Mouse (Mus musculus): ENCODE results near the gene Lsm10. TPM values are rescaled to one million over a fixed set of nuclear protein-coding genes. Genes with fewer than 3 reads are reported as not detected.

Lsm10 gene
- total RNA-seq (2021), result 10 to 100 TPM; 15.6 TPM
- long read RNA-seq, transcript Lsm10-201 (2 exons, 943 nt), result major isoform, 17 of 24 reads
- long read RNA-seq, partial matches to known transcripts, result 0 of 24 reads
- long read RNA-seq, other reads (novel, unspliced or antisense), result 4 of 24 reads

DNA sequence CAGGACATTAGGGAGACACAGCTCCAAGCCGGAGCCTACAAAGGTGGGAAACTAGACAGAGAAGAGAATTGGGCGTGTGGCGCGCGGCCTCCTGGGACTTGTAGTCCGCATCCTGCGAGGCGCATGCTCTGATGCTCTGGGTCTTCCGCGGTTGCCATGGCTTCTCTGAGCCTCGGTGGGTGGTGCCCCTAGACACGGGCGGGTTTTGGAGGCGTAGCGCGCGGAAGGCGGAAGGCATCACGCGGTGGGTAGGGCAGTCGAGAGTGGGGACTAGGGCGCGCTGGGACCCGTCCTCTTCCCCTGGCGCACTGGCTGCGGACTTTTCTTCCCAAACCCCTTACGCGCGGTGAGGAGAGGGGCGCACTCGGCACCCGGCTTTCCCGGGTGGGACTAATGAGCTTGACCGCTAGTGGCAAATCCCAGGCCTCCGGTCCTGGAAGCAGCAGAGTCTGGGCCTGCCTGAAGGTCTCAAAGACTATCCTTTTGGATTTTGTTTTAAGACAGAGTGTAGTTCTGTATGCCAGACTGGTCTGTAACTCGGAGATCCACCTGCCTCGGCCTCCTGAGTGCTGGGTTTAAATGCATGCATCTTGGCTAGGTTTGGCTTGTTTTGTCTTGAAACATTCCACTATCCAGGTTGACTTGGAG lies at the start of gene Lsm10:
TSS of gene Lsm10 (plus strand) at position 160 of the 648 bp plus-strand sequence.
- DNase-seq (ENCODE audit: low spot score in 2 of 2), result peak; percentile 90 to 95

- DNase-seq (ENCODE audit: low spot score in 2 of 2), result peak; percentile 78 to 89
Measured at GRCm38 (mm10) chr4:126046851-126047585, 49.4 kb upstream of the Lsm10 start, which contains the start of gene Mrps15. Mrps15 (plus strand) TSS chr4:126046925.

GRCm38 (mm10) chr4:126051617-126052016 lies 44.8 kb upstream of the Lsm10 start:
- peak; percentile 51 to 63 for DNase-seq (ENCODE audit: low spot score in 2 of 2)

- no peak for DNase-seq (ENCODE audit: low spot score in 2 of 2)
Measured at GRCm38 (mm10) chr4:126057207-126058133, 39.0 kb upstream of the Lsm10 start.

DNA sequence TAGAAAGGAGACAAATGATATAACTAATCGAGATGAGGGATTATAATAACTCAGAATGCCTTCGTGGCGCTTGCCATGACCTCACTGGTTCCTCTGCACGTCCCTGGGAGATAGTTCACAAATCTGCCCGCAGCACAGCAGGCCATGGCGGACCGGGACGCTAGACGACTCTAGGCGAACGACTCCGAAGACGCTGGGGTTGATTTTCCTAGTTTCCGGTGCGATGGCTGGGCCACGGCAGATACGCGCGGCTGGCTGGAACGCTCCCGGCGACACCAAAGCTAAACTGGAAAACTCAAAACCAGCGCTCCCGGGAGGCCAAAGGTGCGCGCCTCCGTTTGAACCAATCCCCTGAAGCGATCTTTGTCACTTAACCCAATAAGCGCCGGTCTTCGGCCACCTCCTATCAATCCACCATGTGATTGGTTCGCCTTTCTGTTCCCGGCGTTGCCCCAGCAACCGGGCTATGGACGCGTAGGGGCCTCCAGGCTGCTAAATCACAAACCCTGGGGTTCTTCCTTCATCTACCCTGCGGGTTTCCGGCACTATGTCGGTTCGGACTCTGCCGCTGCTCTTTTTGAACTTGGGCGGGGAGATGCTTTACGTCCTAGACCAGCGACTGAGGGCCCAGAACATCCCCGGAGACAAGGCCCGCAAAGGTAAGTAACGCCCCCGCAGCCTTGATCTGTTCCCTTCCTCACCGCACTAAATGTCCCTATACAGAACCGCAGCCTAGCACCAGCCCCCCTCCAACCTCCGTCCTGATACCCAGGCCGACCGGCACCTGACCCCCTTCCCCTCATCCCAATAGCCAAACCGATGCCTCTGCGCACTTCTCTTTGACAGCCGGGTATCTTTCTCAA lies 38.1 kb upstream of the Lsm10 start, which contains the start of gene Oscp1:
TSS of gene Oscp1 (plus strand) at position 432 of the 863 bp plus-strand sequence.
- peak; percentile 90 to 92 for DNase-seq (ENCODE audit: low spot score in 2 of 2)

- peak; percentile 34 to 36 for DNase-seq (ENCODE audit: low spot score in 2 of 2)
Measured at GRCm38 (mm10) chr4:126058997-126059362, 37.4 kb upstream of the Lsm10 start.

DNA sequence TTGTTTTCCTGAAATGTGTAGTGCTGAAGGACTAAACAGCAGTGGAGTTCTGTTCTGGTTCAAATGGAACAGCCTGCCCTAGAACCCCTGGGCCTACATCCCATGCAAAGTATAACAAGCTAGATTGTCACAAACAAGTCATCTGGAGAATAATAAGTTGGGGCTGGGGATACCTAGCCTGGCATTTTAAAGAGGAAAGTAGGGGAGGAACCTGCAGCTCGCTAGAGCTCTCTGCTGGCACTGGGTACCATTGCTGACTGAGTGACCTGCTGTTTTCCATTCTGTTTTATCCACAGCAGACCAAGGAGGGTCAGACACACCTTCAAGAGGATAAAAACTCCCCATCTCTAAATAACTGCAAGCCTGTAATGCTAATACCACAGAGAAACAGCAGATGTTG lies 33.6 kb upstream of the Lsm10 start:
- DNase-seq (ENCODE audit: low spot score in 2 of 2), result peak; percentile 29 to 47

GRCm38 (mm10) chr4:126065241-126065640 lies 31.2 kb upstream of the Lsm10 start:
- peak; percentile 34 to 45 for DNase-seq (ENCODE audit: low spot score in 2 of 2)

DNA sequence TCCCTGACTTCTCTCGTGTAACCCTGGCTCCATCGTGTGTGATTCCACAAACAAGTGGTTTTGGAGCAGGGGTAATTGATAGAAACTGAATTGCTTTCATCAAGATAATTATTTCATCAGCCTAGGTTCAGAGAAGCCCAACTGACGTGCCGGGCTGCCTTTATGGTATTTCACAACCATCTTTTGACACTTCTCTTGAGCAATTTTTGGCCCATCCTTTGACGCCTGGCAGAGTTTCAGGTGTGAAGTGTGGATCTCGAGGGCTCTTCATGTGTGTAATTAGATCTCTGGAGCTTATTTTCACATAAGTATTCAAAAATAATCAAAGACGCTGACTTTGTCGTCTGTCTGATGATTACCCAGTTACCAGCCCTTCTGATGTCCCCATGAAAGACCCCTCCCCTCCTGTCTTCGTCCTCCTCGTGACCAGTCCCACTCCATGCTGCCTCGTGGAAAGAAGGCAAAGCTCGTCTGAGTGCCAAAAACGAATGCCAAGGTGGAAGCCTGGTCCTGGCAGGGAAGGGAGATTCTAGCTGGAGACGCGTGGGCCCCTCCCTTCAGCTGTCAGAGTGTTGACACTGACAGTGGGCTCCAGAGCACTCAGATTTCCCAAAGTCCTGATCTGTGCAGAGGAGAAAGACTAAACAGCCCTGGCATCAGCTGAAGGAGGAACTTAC lies 28.9 kb upstream of the Lsm10 start:
- DNase-seq (ENCODE audit: low spot score in 2 of 2), result peak; percentile 25 to 27

GRCm38 (mm10) chr4:126068842-126069241 lies 27.6 kb upstream of the Lsm10 start:
- DNase-seq (ENCODE audit: low spot score in 2 of 2), result no peak

DNA sequence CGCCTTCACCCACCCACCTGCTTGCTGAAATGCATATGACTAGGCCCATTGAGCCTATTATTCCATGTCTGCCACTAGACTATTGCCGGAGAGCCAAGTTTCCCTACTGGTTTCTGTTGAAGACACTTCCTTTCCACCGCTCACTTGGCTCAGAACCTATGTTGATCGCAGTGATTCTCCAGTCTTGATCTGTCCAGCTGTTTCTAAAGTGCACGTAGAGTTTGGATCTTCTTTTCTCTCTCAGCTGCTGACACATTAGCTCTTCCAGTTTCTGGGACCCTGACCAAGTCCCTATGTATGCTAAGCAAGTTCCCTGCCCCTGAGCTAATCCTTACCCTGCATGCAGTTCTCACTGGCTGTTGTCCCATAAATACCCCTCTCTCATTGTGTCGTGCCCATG lies 18.6 kb upstream of the Lsm10 start:
- DNase-seq (ENCODE audit: low spot score in 2 of 2), result no peak

- DNase-seq (ENCODE audit: low spot score in 2 of 2), result no peak
Measured at GRCm38 (mm10) chr4:126079266-126079665, 17.2 kb upstream of the Lsm10 start.

- DNase-seq (ENCODE audit: low spot score in 2 of 2), result no peak
Measured at GRCm38 (mm10) chr4:126081601-126082000, 14.8 kb upstream of the Lsm10 start.

DNA sequence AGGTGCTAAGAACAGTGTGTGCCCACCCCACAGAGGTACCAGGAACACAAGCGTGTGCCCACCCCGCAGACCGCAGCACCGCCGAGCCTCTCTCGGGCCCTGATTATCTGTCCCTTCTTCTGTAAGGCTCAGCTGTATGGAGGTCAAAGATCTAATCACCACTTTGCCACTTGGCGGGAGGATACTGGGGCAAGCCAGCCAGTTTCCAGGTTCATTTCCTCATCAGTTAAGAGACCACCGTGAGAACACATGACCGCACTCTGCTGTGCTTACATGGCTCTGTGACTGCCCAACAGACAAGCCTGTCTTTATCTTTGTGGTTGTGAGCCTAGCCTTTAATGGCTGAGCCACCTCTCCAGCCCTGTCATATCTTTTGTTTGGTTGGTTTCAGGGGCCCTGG lies 13.4 kb upstream of the Lsm10 start:
- no peak for DNase-seq (ENCODE audit: low spot score in 2 of 2)

- DNase-seq (ENCODE audit: low spot score in 2 of 2), result no peak
Measured at GRCm38 (mm10) chr4:126084382-126084781, 12.0 kb upstream of the Lsm10 start.

DNA sequence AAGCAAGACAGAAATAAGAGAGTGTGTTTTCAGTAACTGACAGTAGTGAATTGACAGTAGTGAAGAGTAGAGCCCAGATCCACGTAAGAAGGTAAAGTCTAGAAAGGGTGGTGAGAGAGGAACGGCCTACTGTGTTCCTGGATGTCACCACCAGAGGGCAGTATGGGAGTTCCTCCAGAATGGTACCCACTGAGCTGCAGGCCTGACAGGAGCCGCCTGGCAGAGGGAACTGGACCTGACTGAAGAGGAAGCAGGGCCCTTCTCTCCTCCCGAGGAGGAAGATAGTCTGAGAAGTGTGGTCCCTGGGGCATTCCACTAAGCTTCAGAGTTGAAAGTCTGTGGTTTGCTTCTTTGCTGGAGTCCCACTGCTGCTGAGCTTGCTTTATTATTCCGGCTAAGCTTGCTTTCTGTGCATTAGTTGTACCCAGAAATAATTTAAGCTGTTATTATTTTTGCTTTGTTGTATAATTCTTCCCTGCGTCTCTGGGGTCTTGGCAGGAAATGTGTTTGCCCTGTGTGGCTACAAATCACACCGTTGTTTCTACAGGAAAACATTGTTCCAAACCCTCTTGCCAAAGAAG lies 10.3 kb upstream of the Lsm10 start:
- DNase-seq (ENCODE audit: low spot score in 2 of 2), result peak; percentile 80 to 84

GRCm38 (mm10) chr4:126090101-126090847 lies 6.1 kb upstream of the Lsm10 start:
- DNase-seq (ENCODE audit: low spot score in 2 of 2), result no peak

DNA sequence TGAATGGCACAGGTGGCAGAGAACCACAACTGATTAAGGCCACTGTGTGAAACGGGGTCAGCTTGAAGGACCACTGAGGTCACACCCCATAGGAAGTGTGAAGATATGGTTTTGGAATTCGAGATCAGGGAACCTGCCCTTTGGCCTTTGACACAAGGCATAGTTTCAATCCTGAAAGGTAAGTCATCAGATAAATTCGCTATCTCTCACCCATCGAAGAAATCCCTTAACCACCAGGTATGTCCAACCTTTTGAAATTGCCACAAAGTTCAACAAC lies 5.6 kb upstream of the Lsm10 start:
- no peak for DNase-seq (ENCODE audit: low spot score in 2 of 2)

DNA sequence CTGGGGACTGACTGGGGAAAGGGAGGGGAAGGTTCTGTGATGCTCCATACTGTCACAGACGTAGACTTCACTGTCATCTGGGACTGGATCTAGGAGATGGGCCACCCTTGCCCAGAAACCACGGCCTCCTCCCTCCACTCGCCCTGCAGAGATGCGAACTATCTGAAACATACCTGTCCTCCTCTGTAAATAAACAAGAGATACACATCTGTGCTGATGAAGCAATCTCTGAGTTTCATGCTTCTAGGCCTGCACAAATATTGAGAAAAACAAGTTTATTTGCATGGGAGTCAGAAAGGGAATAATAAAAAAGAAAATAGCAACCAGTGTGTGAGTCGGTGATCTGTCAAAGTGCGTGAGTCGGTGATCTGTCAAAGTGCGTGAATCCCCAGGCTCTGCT lies 4.5 kb upstream of the Lsm10 start:
- DNase-seq (ENCODE audit: low spot score in 2 of 2), result no peak

Measured in layer of hippocampus, postnatal 10 days (tissue).